Mouse (Mus musculus): Measurements from ENCODE around the gene Nt5c.
"Not testable (repeated sequence)": the region's sequence is repeated elsewhere in the genome, so short reads cannot be mapped to it uniquely, and the experiment has no call there.

The Nt5c gene

GRCm38 (mm10) chr11:115463397-115463796 is 28.3 kb downstream of the Nt5c start:
- no peak for DNase-seq

- DNase-seq = no peak
Observed at GRCm38 (mm10) chr11:115462243-115462891, 29.3 kb downstream of the Nt5c start, which contains the start of gene Slc16a5. Slc16a5 (plus strand) TSS chr11:115462474.

GRCm38 (mm10) chr11:115461846-115462242 is 29.8 kb downstream of the Nt5c start:
- no peak for DNase-seq

DNA sequence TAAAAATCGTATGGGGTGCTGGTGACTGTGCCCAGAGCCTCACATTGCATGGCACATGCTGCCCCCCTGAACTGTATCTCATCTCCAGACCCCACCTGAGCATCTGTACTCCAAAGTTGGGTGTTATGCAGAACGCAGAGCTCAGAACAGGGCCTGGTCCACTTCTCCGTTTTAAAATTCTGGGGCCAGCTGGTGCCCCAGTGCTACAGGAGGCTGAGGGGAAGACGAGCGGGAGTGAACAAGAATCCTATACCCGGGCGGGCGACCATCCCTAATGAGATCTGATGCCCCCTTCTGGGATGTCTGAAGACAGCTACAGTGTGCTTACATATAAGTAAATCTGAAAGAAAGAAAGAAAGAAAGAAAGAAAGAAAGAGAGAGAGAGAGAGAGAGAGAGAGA is 30.7 kb downstream of the Nt5c start:
- DNase-seq = no peak

DNA sequence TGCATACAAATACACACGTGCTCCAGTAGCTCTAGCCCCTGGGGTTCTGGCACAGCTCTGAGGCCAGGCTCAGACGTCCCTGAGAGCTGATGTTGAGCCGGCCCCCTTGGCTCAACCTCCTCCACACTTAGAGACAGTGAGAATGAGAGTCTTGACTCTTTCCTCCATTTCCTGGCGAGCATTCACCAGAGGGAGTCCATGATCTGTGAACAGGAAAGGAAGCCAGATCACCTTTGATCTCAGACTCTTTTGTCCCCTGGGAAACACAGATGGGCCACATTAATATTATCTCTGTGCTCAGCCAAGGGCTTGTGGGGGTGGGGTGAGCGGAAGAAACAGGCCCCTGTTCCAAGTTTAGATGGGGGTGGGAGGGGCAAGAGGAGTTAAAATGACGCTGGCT is 34.3 kb downstream of the Nt5c start:
- no peak for DNase-seq

DNA sequence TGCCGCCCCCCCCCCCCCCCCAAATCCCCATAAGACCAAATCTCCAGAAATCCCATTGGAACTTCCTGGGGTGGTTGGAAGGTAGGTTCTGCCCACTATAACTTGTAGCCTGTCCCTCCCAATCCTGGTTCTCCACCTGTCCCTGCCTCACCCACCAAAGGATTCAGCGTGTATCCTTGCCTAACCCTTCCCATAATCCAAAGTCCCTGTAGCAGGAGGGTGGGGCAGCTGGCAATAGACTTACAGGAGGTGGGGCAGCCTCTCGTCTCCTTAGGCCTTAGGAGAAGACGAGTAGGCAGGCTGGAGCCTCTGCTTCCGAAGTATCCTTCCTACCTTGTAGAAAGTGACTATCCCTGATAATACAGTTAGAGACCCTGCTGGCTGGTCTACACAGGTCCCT is 35.5 kb downstream of the Nt5c start:
- DNase-seq = no peak

DNA sequence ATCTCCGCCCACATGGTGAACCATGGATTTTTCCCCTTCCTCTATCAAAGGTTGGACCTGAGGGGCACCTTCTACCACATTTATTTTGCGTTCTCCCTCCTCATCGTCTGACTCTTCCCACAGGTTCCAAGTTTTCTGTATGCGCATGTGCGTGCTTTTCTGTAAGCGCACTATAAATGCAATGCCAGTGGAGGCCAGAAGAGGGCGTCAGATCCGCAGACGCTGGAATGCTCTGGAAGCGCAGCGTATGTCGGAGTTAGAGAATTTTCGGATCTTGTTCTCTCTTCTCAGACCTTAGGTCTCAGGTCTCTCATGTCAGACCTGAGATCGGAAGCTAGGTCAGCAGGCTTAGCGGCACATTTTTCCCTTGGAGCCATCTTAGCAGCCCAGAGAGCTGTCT is 36.0 kb downstream of the Nt5c start:
- no peak for DNase-seq

DNA sequence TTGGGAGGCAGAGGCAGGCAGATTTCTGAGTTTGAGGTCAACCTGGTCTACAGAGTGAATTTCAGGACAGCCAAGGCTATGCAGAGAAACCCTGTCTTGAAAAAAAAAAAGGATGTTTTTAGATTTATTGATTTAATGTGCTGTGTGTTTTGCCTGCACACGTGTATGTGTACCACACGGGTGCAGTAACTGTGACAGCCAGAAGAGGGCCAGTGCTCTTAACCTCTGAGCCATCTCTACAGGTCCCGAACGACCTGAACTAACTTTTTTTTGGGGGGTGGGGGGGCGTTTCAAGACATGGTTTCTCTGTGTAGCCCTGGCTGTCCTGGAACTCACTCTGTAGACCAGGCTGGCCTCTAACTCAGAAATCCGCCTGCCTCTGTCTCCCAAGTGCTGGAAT is 36.8 kb downstream of the Nt5c start:
- not testable (repeated sequence) for DNase-seq

GRCm38 (mm10) chr11:115453306-115453705 is 38.4 kb downstream of the Nt5c start:
- no peak for DNase-seq

- DNase-seq = no peak
Observed at GRCm38 (mm10) chr11:115452281-115452860, 39.3 kb downstream of the Nt5c start.

- no peak for DNase-seq
Observed at GRCm38 (mm10) chr11:115451781-115452241, 39.9 kb downstream of the Nt5c start.

DNA sequence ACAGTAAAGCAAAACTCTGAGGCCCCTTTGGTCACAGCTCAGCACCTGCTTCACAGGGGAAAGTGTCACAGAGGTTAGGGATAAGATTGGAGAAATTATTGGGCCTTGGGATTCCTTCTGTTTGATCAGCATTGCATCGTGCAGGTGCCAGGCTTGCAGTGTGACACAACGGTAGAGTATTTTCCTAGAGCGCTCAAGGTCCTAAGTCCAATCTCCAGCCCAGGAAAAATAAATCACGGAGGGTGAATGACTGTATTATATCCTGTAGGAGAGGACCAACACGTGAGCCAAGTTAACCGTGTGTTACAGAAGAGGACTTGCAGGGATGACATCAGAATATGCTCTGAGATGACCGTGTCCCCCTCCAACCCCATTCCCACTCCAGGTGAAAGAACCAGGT is 41.5 kb downstream of the Nt5c start:
- DNase-seq = no peak

- DNase-seq = no peak
Observed at GRCm38 (mm10) chr11:115448998-115449397, 42.7 kb downstream of the Nt5c start.

DNA sequence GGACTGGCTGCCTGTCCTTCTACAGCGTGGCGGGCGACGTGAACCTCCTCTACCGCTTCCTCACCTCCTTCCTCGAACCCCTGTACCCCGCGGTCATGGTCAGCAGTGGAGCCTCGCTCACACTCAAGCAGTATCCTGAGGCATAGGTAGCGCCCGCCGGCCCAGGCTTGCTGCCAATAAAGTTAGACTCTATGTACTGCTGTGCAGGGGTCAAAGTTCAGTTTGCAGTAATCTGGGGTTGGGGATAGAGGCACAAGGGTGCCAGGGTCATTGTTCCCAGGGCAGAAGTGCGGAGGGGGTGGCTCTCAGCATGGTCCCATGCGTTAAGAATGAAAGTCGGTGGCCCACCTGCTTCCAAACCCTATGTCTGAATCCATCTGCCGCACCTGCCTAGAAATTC is 43.6 kb downstream of the Nt5c start:
- DNase-seq = no peak

GRCm38 (mm10) chr11:115447321-115447885 is 44.3 kb downstream of the Nt5c start:
- DNase-seq = no peak

DNA sequence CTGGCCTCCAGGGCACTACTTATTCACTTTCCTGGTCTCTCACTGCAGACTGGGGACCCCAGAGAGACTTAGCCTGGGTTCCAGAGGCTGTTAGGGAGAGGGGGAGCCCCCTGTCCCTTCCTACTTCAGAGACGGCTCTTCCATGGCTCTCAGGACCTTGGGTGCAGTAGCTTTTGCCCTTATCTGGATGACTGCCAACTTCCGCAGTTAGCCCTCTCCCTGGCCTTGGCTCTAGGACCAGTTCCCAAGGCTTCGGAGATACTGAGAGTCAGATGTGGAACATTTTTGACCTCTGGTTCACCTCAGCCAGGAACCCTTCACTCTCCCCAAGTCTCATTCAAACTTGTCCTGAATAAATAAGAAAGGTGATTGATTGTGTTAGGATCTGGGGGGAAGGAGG is 44.8 kb downstream of the Nt5c start:
- DNase-seq = no peak

DNA sequence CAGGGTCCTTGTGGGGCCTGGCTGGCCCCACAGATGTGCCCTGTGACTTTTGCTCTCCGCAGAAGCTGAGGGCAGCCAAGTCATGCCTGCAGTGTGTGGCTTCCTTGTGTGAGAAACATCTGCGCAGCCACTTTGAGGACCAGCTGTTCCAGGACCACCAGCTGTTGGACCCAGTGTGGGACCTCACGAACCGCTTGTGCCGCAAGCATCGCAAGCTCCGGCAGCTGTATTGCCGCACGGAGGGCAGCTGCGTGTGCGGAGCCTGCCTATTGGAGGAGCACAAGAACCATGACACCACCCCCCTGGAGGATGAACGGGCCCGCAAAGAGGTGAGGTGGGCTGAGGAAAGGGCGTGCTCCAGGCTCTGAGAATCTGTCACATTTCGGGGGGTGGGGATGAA is 50.2 kb downstream of the Nt5c start:
- DNase-seq = no peak
